Mouse (Mus musculus) right cerebral cortex, postnatal 10 days (tissue): ENCODE results near the gene Mdm2.
"Not testable (repeated sequence)": the region's sequence is repeated elsewhere in the genome, so short reads cannot be mapped to it uniquely, and the experiment has no call there.

ENCODE experiments used
- DNase-seq, 2 experiments: peaks; one replicate each; pipeline ENCODE4 v3.0.0; 2021; ENCODE audit warnings: low spot score in 2 of 2

Mdm2 gene

GRCm38 (mm10) chr10:117710604-117711141 is at the start of gene Mdm2:
Gene Mdm2 (minus strand): TSS chr10:117710758.
- peak; percentile 96 to 97 for DNase-seq

GRCm38 (mm10) chr10:117759844-117760630 is 49.5 kb upstream of the Mdm2 start:
- no peak for DNase-seq

DNA sequence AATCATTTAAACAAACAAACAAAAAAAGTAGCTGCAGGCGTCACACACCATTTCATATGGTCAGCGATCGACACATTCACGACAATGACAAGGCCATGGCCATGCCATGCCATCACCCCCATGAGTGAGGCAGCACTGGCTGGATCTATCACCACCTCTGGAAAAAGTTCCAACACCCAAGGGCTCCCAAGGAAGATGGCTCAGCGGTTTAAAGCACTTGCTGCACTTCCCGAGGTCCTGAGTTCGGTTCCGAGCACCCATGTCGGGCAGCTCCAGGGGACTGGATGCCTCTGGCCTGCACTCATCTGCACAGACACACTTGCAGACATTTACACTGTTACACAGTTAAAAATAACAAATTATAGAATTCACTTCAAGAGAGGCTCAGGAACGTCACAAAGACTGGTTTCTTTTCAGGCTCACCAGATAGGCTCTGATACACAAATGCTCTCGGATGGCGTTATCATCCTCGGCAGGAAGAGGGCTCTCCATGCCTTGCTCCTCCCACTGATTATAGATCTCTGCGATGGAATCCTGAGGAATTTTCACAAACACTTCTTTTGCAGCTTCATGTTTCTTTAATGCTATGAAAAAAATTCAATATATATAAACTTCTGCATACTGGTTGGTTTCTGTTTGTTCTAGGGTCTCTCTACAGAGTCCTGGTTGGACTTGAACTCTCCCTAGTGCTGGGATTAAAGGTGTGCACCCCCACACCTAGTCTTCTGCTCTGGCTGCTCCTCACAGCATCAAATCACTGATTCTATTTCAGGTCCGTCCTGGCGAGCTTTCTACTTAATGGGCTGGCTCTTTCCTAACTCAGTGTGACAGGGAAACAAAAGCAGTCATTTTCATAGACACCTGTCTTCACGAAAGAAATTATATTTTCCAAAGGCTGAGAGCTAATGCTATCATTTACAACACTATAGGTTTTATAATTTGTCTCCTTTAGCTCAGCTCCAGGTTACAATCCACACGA is 48.5 kb upstream of the Mdm2 start:
- DNase-seq: no peak

DNA sequence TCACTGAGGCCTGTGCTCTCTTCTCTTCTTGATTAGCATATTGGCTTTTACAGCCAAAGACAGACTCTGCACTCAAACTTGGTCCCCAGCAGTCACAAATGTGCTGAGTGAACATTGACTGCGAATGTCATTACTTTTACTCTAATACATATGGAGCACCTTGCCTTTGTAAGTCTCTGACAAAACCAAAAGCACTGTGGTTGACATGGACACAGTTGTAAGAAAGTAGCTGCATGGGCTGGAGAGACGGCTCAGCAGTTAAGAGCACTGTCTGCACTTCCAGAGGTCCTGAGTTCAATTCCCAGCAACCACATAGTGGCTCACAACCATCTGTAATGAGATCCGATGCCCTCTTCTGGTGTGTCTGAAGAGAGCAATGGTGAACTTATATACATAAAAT is 47.8 kb upstream of the Mdm2 start:
- DNase-seq: not testable (repeated sequence)

DNA sequence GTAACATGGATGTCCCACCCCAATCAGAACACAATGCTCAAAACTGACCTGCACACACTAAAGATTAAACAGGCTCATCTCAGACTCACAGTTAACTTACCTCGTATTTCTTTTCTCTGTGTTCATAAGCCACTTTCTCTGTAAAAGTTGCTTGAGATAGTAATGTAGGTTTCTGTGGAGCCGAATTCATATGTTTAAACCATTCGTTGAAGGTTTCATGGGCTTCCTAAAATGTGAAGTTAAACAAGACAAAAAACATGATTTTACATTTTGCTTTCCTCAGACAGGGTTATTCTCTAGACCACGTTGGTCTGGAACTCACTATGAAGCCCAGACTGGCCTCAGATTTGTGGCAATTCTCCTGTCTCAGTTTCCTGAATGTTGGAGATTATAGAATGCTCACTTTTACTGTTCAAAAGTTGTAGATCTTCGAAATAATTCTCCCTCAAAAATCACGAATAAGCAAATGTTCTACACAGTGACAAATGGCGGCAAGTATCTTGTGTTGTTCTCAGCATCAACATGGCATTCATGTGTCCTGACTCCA is 47.3 kb upstream of the Mdm2 start:
- no peak for DNase-seq

- no peak for DNase-seq
Observed at GRCm38 (mm10) chr10:117757259-117757658, 46.7 kb upstream of the Mdm2 start.

DNA sequence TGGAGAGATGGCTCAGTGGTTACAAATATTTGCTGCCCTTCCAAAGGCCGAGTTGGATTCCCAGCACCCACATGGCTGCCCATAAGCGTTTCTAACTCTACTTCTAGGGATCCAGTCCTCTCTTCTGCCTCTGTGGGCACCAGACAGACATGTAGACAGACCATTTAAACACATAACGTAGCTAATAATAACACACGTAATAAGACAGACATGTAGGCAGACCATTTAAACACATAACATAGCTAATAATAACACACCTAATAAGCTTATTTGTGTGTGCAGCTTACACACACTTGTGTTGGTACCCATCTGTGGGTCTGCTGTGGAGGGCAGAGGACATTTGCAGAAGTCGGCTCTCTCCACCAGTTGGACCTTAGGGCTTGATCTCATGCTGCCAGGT is 46.2 kb upstream of the Mdm2 start:
- DNase-seq: no peak

DNA sequence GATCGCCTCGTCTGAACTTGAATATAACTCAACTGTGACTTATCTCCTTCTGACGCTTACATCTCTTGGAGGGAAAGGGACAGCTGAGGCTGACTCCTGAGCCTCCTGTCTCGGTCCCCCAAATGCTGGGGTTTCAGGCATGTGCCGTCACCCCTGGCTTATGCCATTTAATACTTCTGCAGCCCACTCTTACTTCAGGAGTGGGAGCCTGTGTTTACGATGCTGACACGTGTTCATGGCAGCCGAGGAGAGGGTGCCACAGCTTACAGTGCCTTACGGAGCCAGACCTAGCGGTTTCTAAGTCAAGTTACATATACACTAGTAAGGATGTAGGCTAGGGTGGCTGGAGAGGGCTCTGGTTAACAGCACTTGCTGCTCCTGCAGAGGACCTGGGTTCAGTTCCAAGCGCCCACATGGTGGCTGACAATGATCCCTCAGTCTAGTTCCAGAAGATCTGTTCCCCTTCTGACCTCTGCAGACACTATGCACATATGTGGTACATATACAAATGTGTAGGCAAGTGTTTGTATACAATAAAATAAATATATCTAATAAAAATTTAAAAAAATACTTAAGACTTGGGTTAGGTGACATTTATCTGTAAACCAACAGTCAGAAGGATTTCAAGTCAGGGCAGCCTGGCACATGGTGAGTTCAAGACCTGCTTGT is 45.4 kb upstream of the Mdm2 start:
- no peak for DNase-seq

DNA sequence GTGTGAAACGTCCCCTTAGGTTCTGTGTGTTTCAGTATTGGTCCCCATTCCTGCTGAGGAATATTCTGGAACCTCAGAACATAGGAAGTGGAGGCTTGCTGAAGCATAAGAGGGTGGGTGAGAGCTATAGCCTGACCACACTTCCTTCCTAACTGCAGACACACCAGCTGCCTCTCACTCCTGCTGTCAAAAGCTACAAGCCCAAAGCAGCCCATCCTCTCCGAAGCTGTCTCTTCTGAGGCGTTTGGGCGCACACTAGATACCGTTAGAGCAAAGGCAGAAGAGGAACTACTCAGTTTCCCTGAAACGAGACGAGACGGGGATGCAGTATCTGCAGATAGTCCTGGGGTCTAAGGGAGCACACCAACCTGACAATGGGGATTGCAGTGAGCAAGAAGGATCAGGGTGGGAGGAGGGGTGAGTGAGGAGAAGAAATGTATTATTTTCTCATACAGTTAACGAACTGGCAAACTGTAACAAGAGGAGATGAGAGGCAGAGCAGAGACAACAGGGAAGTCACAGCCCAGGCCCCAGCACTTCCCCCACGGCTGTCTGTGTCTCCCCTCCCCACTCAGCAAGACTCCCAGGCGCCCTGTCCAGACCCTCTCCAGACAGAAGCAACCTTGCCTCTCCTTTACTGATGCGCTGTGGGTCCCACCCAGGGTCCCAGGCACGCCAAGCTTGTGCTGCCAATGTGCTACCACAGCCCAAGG is 44.7 kb upstream of the Mdm2 start:
- peak in 1 of 2 experiments; percentile 50 for DNase-seq

DNA sequence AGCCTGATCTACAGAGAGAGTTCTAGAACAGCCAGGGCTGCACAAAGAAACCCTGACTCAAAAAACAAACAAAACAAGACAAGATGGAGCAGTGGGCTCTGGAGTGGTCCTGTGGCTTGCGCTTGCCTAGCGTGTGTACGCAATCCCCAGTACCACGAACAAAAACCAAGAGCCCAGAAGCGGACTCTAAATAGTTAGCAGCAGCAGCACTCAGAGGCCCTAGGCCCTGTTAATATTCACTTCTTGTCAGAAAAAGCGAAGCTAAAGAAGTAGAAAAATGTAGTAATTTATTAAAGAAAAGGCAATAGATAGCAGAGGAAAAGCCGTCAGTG is 44.0 kb upstream of the Mdm2 start:
- DNase-seq: no peak

DNA sequence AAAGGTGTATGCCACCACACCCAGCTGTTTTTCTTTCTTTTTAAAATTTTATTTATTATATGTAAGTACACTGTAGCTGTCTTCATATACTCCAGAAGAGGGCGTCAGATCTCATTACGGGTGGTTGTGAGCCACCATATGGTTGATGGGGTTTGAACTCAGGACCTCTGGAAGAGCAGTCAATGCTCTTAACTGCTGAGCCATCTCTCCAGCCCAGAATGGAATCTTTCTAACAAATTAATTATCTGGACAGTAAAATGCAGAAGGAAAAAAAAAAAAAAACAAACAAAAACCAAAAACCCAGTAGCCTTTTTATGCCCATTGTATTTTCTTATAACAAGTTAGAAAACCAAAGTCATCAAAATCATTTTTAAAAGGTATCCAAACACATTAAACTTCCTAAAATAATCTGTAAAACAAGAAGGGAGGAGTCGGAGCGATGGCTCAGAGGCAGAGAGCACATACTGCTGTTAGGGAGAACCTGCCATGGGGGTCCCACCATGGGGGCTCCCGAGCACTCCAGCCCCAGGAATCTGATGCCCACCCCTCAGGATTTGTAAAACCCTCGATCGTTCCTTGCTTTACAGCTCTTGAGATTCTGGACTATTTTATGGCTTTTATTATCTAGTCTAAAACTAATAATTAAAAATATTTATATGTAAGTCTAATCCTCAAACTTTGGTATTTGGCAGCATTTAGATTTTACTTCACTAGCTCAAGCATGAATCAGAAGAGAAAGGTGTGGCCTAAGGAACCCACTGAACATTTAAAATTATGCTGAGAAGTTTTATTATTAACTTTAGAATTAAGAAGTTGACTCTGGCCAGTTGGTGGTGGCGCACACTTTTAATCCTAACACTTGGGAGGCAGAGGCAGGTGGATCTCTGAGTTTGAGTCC is 43.4 kb upstream of the Mdm2 start:
- no peak for DNase-seq

DNA sequence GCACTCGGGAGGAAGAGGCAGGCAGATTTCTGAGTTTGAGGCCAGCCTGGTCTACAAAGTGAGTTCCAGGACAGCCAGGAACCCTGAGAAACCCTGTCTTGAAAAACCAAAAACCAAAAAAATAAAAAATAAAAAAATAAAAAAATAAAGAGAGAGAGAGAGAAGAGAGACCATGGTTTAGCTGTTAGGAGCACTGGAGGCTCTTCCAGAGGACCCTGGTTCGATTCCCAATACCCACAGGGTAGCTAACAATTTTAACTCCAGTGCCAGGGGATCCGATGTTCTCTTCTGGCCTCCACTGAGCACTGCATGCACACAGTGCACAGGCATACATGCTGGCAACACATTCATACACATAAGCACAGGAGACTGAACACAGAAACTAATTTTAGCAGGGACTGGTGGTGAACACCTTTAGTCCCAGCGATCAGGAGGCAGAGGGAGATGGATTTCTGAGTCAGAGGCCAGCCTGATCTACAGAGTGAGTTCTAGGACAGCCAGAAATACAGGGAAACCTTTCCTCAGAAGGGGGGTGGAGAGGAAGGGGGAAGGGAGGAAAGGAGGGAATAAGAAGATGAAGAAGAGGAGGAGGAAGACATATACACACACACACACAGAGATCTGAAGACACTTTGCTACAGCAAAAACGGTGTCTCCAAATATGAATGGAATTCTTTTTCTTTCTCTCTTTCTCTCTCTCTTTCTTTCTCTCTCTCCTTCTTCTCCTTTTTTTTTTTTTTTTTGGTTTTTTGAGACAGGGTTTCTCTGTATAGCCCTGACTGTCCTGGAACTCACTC is 42.5 kb upstream of the Mdm2 start:
- no peak for DNase-seq

GRCm38 (mm10) chr10:117752304-117752821 is 41.8 kb upstream of the Mdm2 start:
- DNase-seq: no peak

DNA sequence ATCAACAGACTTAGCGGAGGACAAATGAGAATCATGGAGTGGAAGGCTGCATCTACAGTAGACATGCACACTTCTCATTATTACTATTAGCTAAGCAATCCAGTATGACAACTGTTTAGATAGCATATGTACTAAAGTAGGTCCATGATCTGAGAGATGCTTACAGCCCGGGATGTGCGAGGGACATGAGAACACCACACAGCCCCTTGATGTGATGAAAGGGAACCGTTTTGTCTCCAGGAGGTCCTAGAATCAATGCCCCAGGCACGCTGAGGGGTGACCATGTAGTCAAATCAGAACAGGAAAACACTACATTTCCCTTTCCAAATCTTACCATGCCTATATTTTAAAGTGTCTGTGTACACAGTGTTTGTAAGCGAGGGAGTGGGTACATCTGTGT is 41.2 kb upstream of the Mdm2 start:
- no peak for DNase-seq

DNA sequence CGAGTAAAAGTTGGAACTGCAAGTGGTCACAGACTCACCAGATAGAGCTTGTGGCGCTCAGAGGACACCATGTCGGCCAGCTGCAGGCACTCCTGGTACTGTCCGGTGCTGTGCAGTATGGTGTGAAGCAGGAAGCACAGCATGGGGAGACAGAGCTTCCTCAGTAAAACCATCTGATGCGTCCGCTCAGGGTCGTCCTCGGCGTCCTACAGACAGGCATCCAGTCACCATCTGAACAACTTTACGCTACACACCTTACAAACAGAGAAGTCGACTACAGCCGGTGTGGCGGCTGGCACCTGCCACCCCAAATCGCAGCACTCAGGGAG is 40.7 kb upstream of the Mdm2 start:
- no peak for DNase-seq

DNA sequence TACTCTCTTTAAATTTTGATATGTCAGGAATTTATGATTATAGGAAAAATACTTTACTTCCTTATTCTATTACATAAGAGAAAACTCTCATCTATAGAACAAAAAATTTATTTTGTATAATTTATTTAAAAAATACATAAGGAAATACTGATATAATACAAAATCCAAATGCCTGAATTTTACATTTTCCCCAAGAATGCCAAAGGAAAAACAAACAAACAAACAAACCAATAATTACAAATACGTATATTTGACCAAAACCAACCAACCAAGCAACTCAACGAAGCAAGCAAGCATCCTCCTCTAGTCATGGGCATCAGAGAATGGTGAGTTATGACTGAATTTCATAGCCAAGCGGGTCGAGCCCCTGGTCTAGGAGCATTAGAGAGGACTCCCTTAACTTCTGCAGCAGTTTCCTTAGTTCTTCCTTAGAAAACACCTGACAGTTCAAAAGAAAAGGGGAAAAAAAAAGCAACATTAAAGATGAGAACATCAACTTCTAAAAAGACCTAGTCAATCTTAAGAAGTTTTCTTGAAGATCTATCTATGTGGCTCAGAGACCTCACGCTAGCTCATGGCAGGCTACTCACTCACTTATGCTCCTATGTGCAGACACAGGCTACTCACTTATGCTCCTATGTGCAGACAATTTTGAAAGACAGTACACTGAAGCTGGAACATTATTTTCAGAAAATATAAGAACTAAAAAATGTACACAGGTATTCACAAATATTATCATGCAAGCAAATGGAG is 40.1 kb upstream of the Mdm2 start:
- no peak for DNase-seq

DNA sequence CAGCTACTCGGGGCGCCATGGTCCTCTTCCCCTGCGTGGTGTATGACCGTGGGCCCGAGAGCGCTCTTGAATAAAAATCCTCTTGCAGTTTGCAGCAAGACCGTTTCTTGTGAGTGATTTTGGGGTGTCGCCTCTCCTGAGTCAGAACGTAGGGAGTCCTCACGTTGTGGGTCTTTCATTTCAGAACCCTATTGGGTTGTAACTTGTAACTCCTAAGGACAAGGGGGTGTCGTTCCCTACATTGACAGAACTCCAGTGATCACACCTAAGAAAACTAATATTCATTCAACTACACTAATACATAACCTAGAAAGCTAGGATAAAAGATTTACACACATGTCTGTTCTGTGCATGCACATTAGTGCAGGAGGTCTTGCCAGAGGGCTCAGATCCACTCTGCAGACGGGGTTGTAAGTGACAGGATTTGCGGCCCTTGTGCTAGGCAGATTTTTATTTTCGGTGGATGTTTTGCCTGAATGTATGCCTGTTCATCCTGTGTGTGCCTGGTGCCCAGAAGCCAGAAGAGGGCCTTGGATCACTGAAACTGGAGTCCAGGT is 39.3 kb upstream of the Mdm2 start:
- DNase-seq: no peak

DNA sequence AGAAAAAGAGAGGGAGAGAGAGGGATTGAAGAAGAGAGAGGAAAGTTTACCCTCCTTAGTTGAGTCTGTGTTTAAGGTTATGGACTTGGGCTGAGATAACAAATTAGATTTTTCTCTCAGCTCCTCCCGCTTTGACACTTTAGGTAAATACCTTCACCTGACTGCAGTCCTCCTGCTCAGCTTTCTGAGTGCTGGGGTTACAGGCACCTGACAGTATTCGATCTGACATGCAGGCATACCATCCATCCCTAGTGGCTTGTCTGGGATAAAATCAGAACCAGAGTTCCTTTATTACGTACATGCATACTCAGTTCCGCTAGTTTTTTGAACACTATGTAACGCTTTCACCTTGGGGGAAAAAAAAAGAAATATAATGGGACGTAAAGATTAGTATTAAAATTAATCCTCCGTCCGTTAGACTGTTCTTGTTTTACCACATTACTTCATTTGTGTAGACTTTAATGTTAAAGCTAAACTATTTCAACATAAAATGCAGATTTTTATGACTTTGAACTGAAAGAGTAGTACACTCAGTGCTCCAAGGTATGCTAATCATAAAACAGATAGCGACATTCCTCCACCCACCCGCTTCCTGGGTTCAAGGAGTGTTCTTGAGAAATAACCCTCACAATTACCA is 38.6 kb upstream of the Mdm2 start:
- no peak for DNase-seq
